8 mouse cellular contexts compared by ENCODE assay signal in the genomic region with DNA sequence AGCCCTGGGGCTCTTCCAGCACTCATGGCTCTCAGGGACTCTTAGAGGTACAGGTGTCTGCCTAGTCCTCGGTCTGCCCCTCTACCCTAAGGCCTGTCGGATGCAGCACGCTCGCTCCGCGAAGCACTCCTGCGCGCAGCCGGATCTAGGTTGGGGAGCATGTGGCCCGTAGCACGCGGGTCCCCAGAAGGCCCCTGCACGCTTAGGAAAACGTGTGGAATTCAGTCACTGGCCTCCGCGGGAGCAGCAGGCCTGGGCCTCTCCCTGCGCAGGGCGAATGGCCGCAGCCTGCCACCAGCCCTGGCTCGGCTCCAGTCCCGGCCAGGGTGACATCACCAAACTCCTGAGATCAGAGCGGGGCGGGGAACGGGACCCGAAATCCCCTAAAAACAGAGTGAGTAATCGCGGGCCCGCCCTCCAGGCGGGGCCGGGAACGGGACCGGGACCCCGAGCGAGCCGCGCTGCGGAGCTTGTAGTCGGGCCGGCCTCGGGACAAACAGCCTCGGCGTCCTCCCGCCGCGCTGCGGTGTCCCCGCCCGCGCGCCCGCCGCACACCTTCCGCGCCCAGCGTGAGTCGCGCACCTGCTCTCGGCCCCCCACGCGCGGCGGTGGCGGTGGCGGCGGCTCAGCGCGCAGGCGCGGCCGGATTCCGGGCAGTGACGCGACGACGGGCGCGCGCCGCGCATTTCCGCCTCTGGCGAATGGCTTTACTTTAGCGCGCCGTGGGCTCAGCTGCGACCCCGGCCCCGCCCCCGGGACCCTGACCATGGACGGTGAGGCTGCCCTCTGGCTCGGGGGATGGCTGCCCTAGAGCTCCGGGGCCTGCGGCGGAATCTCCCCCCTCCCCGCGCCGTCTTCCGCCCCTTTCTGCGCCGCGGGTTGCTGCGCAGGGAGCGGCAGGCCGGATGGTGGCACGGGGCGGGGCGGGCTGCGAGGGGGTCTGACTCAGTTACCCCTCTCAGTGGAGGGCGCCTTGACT. TPM values are rescaled to one million over a fixed set of nuclear protein-coding genes. Genes with fewer than 3 reads are reported as not detected.
A peak's percentile ranks its signal among the peaks of the same experiment; 100 is the strongest.
DNase-seq lines count a peak whose midpoint lies in the region; ATAC-seq and TF ChIP-seq lines count a peak whose summit lies in the region.

A gene (plus strand): TSS at position 415 of the 979 bp plus-strand sequence.

- H3K4me3 ChIP-seq in E14TG2a.4 (replicated peaks; ENCODE audit: low read length) = peak within 1 kb of the TSS; percentile 86
- H3K4me3 ChIP-seq in forebrain, embryonic 13.5 days = peak within 1 kb of the TSS; percentile 81
- H3K4me3 ChIP-seq in liver, postnatal 0 days (ENCODE audit: low read depth, low read length) = peak within 1 kb of the TSS; percentile 84
- peak within 1 kb of the TSS; percentile 87 for H3K4me3 ChIP-seq in neural tube, embryonic 14.5 days (ENCODE audit: low read depth, low read length)

- H3K9ac ChIP-seq in forebrain, embryonic 13.5 days = peak within 1 kb of the TSS; percentile 81
- H3K9ac ChIP-seq in liver, postnatal 0 days (replicated peaks) = peak within 1 kb of the TSS; percentile 90
- peak within 1 kb of the TSS; percentile 93 for H3K9ac ChIP-seq in neural tube, embryonic 14.5 days (replicated peaks; ENCODE audit: low read depth, low read length)

- intact Hi-C loops in heart, postnatal 10 days (cut with DNase I) = no loop called here

- no peak for TF ChIP-seq EP300 in liver, postnatal 0 days (IDR thresholded peaks at IDR 0.05; ENCODE audit: low read depth)

- peak; percentile 88 for ATAC-seq in forebrain, embryonic 13.5 days
- peak; percentile 91 for ATAC-seq in liver, postnatal 0 days
- peak; percentile 85 for ATAC-seq in neural tube, embryonic 14.5 days (ENCODE audit: low read depth)

- peak within 1 kb of the TSS; percentile 84 for H3K4me2 ChIP-seq in forebrain, embryonic 13.5 days
- peak within 1 kb of the TSS; percentile 97 for H3K4me2 ChIP-seq in liver, postnatal 0 days (ENCODE audit: low read depth, low read length)
- H3K4me2 ChIP-seq in neural tube, embryonic 14.5 days (ENCODE audit: low read depth, low read length) = peak within 1 kb of the TSS; percentile 95

- H3K27me3 ChIP-seq in E14TG2a.4 (ENCODE audit: insufficient read depth, low read length) = no peaks in the 10 kb centered on the region
- no peaks in the 10 kb centered on the region for H3K27me3 ChIP-seq in forebrain, embryonic 13.5 days
- H3K27me3 ChIP-seq in liver, postnatal 0 days (ENCODE audit: insufficient read depth, low read length) = no peaks in the 10 kb centered on the region
- H3K27me3 ChIP-seq in neural tube, embryonic 14.5 days (ENCODE audit: control insufficient read depth, insufficient read depth, low read length) = no peaks in the 10 kb centered on the region

- H3K4me1 ChIP-seq in E14TG2a.4 (replicated peaks; ENCODE audit: low read depth, low read length) = peaks cover 55% of the 10 kb centered on the region
- H3K4me1 ChIP-seq in forebrain, embryonic 13.5 days = peaks cover 26% of the 10 kb centered on the region
- H3K4me1 ChIP-seq in liver, postnatal 0 days (ENCODE audit: insufficient read depth) = peaks cover 26% of the 10 kb centered on the region
- H3K4me1 ChIP-seq in neural tube, embryonic 14.5 days (ENCODE audit: control insufficient read depth, insufficient read depth, low read length) = peaks cover 16% of the 10 kb centered on the region

- under 1% methylated on average over 106 of the region's 109 CpGs for WGBS in forebrain, embryonic 13.5 days
- under 1% methylated on average over 109 of the region's 109 CpGs for WGBS in large intestine, adult 2 months
- WGBS in liver, postnatal 0 days (ENCODE audit: insufficient replicate concordance) = 2% methylated on average over 62 of the region's 109 CpGs
- WGBS in neural tube, embryonic 14.5 days = under 1% methylated on average over 98 of the region's 109 CpGs

- H3K27ac ChIP-seq in forebrain, embryonic 13.5 days = peak within 1 kb of the TSS; percentile 92
- H3K27ac ChIP-seq in liver, postnatal 0 days (ENCODE audit: low read depth) = peak within 1 kb of the TSS; percentile 95
- H3K27ac ChIP-seq in neural tube, embryonic 14.5 days (ENCODE audit: low read depth, low read length) = peak within 1 kb of the TSS; percentile 92

- peaks cover 41% of the 10 kb centered on the region for H3K36me3 ChIP-seq in E14TG2a.4 (ENCODE audit: insufficient read depth, low read length)
- peaks cover 38% of the 10 kb centered on the region for H3K36me3 ChIP-seq in forebrain, embryonic 13.5 days (ENCODE audit: poor library complexity, severe bottlenecking)
- H3K36me3 ChIP-seq in liver, postnatal 0 days (replicated peaks; ENCODE audit: insufficient read depth, low read length) = peaks cover 36% of the 10 kb centered on the region
- H3K36me3 ChIP-seq in neural tube, embryonic 14.5 days (ENCODE audit: control insufficient read depth, insufficient read depth, low read length) = peaks cover 27% of the 10 kb centered on the region

- DNase-seq in c-Kit-positive CD71-positive TER-119-positive erythroid progenitor cells, embryonic 14.5 days (ENCODE audit: low spot score) = peak; percentile 76
- peak; percentile 94 to 95 for DNase-seq in heart, postnatal 10 days
- peak; percentile 73 for DNase-seq in large intestine, adult 2 months (ENCODE audit: low read depth, low spot score)
- DNase-seq in liver, postnatal 0 days = peak; percentile 90
- peak; percentile 94 for DNase-seq in testis, postnatal 10 days (ENCODE audit: low spot score)

- no peak for TF ChIP-seq CTCF in E14TG2a.4 (conservative IDR thresholded peaks at IDR 0.05; ENCODE audit: low read length)
- TF ChIP-seq CTCF in liver, postnatal 0 days (IDR thresholded peaks at IDR 0.05; ENCODE audit: low read depth) = no peak

- H3K9me3 ChIP-seq in E14TG2a.4 (ENCODE audit: low read length) = no peaks in the 10 kb centered on the region
- H3K9me3 ChIP-seq in forebrain, embryonic 13.5 days (replicated peaks) = no peaks in the 10 kb centered on the region
- H3K9me3 ChIP-seq in liver, postnatal 0 days (ENCODE audit: low read length) = no peaks in the 10 kb centered on the region
- H3K9me3 ChIP-seq in neural tube, embryonic 14.5 days (ENCODE audit: control insufficient read depth, low read length) = no peaks in the 10 kb centered on the region

RNA-seq across cellular contexts. Expression of the gene that starts here (rescaled TPM):
- 33.4 and 34.4 TPM in 2 replicates for polyA plus RNA-seq in forebrain, embryonic 13.5 days (2015; fragmentation: Nextera tagmentation; extraction: Ambion mirVana)
- 10 to 100 TPM; 32.6 to 38.2 TPM for total RNA-seq in heart, postnatal 10 days (2021)
- polyA plus RNA-seq in large intestine, adult 2 months (2012; rRNA removed) = 46.7 and 47.6 TPM in 2 replicates
- 21.3 and 22.6 TPM in 2 replicates for polyA plus RNA-seq in liver, postnatal 0 days (2015; fragmentation: Nextera tagmentation; extraction: Ambion mirVana)
- 26.9 and 31.0 TPM in 2 replicates for polyA plus RNA-seq in neural tube, embryonic 14.5 days (2014; fragmentation: Nextera tagmentation; extraction: Ambion mirVana)

Comparison
In these comparisons a context has a peak if more than half of its experiments do, and no peak if none do; other contexts are left out.
1. Peak in every context shown above with its lines: DNase-seq, ATAC-seq, H3K4me3 ChIP-seq and H3K27ac ChIP-seq.